Mouse (Mus musculus): ENCODE data around the gene Habp2. TPM values are rescaled to one million over a fixed set of nuclear protein-coding genes. Genes with fewer than 3 reads are reported as not detected.

Habp2 gene
- polyA plus RNA-seq, 1 experiment from 2014 or later, result not detected

Other genes with a start within 250 kb of the Habp2 start
- 0.05 and 0.08 TPM in 2 replicates for gene Nrap, start 102.9 kb downstream of the Habp2 start, polyA plus RNA-seq (2016; fragmentation: Nextera tagmentation; extraction: Ambion mirVana)
- gene Casp7, start 110.0 kb downstream of the Habp2 start, polyA plus RNA-seq (2016; fragmentation: Nextera tagmentation; extraction: Ambion mirVana), result 15.4 and 15.7 TPM in 2 replicates
- 0.07 TPM in 1 of 2 replicates, not detected in the other for gene Plekhs1, start 174.5 kb downstream of the Habp2 start, polyA plus RNA-seq (2016; fragmentation: Nextera tagmentation; extraction: Ambion mirVana)

All from hindbrain, embryonic 10.5 days (tissue).